Mouse (Mus musculus): ENCODE data around the gene Hist1h3h. TPM values are rescaled to one million over a fixed set of nuclear protein-coding genes. Genes with fewer than 3 reads are reported as not detected.
"Not testable (repeated sequence)": the region's sequence is repeated elsewhere in the genome, so short reads cannot be mapped to it uniquely, and the experiment has no call there.

Hist1h3h gene
- polyA plus RNA-seq (2015; fragmentation: Nextera tagmentation; extraction: Ambion mirVana), result 13.5 and 20.4 TPM in 2 replicates

- H3K9me3 ChIP-seq (ENCODE audit: control insufficient read depth, low read length); H3K36me3 ChIP-seq (ENCODE audit: control insufficient read depth, insufficient read depth, low read length); H3K27me3 ChIP-seq (ENCODE audit: control insufficient read depth, insufficient read depth, low read depth, low read length): not testable (repeated sequence)
- WGBS, result 1% methylated on average over 24 of the region's 56 CpGs
- Histone ChIP-seq H3K4me1 (replicated peaks; ENCODE audit: control insufficient read depth, insufficient read depth, low read length) (peaks cover 28% of the 10 kb centered on the region), H3K27ac (ENCODE audit: low read length) (peak within 1 kb of the TSS; percentile 97), H3K4me2 (ENCODE audit: low read depth, low read length) (peak within 1 kb of the TSS; percentile 85), H3K9ac (ENCODE audit: low read length) (peak within 1 kb of the TSS; percentile 79), H3K4me3 (ENCODE audit: low read length) (peak within 1 kb of the TSS; percentile 55)
- peak; percentile 40 for ATAC-seq (ENCODE audit: low read depth)
These were observed at the start of gene Hist1h3h for GRCm38 (mm10) chr13:21717397-21718357. Gene Hist1h3h (plus strand): TSS chr13:21717659.

DNA sequence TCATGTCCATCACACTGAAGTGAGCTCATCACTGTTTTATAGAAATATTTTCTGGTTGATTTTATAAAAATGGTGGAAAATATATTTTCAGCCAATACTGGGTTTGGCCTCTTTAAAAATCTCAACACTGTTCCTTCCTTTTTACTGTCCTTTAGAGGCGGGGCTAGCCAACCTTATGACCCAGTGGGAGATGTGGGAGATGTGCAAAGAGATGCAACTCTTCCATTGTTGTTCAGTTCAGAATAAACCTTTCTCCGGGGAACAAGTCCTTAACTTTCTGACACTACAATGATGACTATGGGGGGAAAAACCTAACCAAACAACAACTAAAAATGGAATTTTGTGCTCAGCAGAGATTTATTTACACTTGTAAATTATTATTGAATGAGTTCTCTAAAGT is 40.2 kb upstream of the Hist1h3h start, which contains the start of gene Olfr1360:
Olfr1360 (minus strand) TSS at position 101 of the 400 bp plus-strand sequence.
- Histone ChIP-seq H3K36me3 (ENCODE audit: control insufficient read depth, insufficient read depth, low read length) (no peaks in the 10 kb centered on the region), H3K9me3 (ENCODE audit: control insufficient read depth, low read length) (no peaks in the 10 kb centered on the region), H3K27ac (ENCODE audit: low read length) (no peak within 1 kb of the TSS), H3K27me3 (ENCODE audit: control insufficient read depth, insufficient read depth, low read depth, low read length) (no peaks in the 10 kb centered on the region), H3K4me1 (replicated peaks; ENCODE audit: control insufficient read depth, insufficient read depth, low read length) (no peaks in the 10 kb centered on the region), H3K4me2 (ENCODE audit: low read depth, low read length) (no peak within 1 kb of the TSS), H3K9ac (ENCODE audit: low read length) (no peak within 1 kb of the TSS), H3K4me3 (ENCODE audit: low read length) (no peak within 1 kb of the TSS)
- 88% methylated on average over 2 of the region's 2 CpGs for WGBS
- ATAC-seq (ENCODE audit: low read depth), result no peak

- Histone ChIP-seq H3K4me3 (ENCODE audit: low read length) (no peak within 1 kb of the TSS), H3K9me3 (ENCODE audit: control insufficient read depth, low read length) (no peaks in the 10 kb centered on the region), H3K4me2 (ENCODE audit: low read depth, low read length) (no peak within 1 kb of the TSS), H3K27ac (ENCODE audit: low read length) (no peak within 1 kb of the TSS), H3K9ac (ENCODE audit: low read length) (no peak within 1 kb of the TSS), H3K27me3 (ENCODE audit: control insufficient read depth, insufficient read depth, low read depth, low read length) (no peaks in the 10 kb centered on the region), H3K4me1 (replicated peaks; ENCODE audit: control insufficient read depth, insufficient read depth, low read length) (no peaks in the 10 kb centered on the region), H3K36me3 (ENCODE audit: control insufficient read depth, insufficient read depth, low read length) (no peaks in the 10 kb centered on the region)
- ATAC-seq (ENCODE audit: low read depth), result no peak
These were observed 19.6 kb upstream of the Hist1h3h start, which contains the start of gene Olfr1359 for GRCm38 (mm10) chr13:21697811-21698210. Gene Olfr1359 (plus strand): TSS chr13:21698111.

GRCm38 (mm10) chr13:21706669-21707068 is 10.8 kb upstream of the Hist1h3h start:
- peaks cover 2% of the 10 kb centered on the region; the same call in 1 of the 2 replicates for H3K4me1 ChIP-seq (replicated peaks; ENCODE audit: control insufficient read depth, insufficient read depth, low read length)
- H3K9ac ChIP-seq (ENCODE audit: low read length), result no peak overlapping the region
- H3K36me3 ChIP-seq (ENCODE audit: control insufficient read depth, insufficient read depth, low read length), result no peaks in the 10 kb centered on the region
- no peak overlapping the region for H3K4me2 ChIP-seq (ENCODE audit: low read depth, low read length)
- no peaks in the 10 kb centered on the region for H3K9me3 ChIP-seq (ENCODE audit: control insufficient read depth, low read length)
- ATAC-seq (ENCODE audit: low read depth), result no peak
- H3K27ac ChIP-seq (ENCODE audit: low read length), result no peak overlapping the region
- no peak overlapping the region for H3K4me3 ChIP-seq (ENCODE audit: low read length)
- WGBS, result 66% methylated on average over 4 of the region's 4 CpGs
- no peaks in the 10 kb centered on the region for H3K27me3 ChIP-seq (ENCODE audit: control insufficient read depth, insufficient read depth, low read depth, low read length)

DNA sequence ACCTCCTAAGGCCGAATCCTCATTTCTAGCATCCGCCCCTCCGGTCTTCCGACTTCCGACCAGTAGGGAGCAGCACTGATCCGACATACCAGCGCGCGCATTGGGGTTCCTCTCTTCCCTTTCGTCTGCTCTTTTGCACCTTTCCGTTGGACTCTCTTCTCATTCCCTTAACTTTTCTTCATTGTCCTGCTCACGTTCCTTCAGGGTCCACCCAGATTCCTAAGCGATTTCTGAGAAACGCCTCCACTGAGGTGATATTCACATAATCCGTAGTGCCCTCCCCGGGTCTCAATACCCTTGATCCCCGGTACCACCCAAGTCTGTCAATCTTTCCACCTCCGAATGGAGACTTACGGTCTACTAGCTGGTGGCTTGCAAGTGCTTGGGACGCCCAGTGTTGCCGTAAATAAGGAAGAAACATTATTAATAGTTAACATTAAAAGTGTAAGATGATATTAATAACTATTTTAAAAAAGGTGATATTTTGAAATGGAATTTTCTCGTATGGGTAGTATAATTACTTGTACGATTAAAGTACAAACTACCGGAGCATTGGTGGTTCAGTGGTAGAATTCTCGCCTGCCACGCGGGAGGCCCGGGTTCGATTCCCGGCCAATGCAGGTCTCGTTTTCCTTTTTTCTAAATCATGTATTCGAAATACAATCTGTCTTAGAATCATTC is 7.3 kb upstream of the Hist1h3h start:
- H3K4me2 ChIP-seq (ENCODE audit: low read depth, low read length), result peak overlapping the region; percentile 48
- H3K4me1 ChIP-seq (replicated peaks; ENCODE audit: control insufficient read depth, insufficient read depth, low read length), result peaks cover 7% of the 10 kb centered on the region
- no peaks in the 10 kb centered on the region for H3K36me3 ChIP-seq (ENCODE audit: control insufficient read depth, insufficient read depth, low read length)
- H3K9me3 ChIP-seq (ENCODE audit: control insufficient read depth, low read length), result no peaks in the 10 kb centered on the region
- peak; percentile 82 for ATAC-seq (ENCODE audit: low read depth)
- peak overlapping the region; percentile 76 for H3K9ac ChIP-seq (ENCODE audit: low read length)
- under 1% methylated on average over 32 of the region's 32 CpGs for WGBS
- peak overlapping the region; percentile 91 for H3K27ac ChIP-seq (ENCODE audit: low read length)
- H3K4me3 ChIP-seq (ENCODE audit: low read length), result peak overlapping the region; percentile 78
- H3K27me3 ChIP-seq (ENCODE audit: control insufficient read depth, insufficient read depth, low read depth, low read length), result no peaks in the 10 kb centered on the region

DNA sequence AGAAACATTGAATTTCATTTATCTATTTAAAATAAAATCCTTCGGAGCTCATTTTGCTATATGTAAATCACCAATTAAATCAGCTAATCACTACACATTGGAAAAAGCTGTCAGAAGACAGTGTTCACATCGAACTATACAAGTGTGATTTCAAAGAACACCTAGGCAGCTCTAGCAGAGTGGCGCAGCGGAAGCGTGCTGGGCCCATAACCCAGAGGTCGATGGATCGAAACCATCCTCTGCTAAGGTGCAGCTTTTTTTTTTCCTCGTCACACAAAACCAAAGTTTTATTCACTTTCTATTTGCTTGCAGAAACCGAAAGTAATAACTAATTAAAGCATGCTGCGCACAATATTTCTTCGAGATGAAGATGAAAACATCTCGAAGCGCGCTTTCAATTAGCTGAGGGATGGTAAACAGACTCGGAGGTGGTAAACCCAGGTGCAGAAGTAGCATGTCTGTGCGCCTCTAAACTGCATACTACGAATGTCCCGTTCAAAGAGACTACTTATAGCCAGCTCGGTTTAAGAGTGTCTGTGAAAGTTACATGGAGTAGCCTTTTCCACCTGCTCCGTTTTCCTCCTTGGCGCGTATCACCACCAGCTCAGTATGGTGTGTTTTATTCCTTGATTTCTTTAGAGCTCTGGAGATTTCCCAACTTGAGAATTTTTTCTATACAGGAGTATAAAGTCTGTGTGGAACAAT is 6.5 kb upstream of the Hist1h3h start:
- Histone ChIP-seq H3K9ac (ENCODE audit: low read length) (peak overlapping the region; percentile 51), H3K27me3 (ENCODE audit: control insufficient read depth, insufficient read depth, low read depth, low read length) (no peaks in the 10 kb centered on the region), H3K27ac (ENCODE audit: low read length) (0 out of 2 replicates have a peak overlapping the region, but pooled peaks have one; percentile 37), H3K4me2 (ENCODE audit: low read depth, low read length) (peak overlapping the region; percentile 78), H3K4me3 (ENCODE audit: low read length) (peak overlapping the region; percentile 60), H3K9me3 (ENCODE audit: control insufficient read depth, low read length) (no peaks in the 10 kb centered on the region), H3K36me3 (ENCODE audit: control insufficient read depth, insufficient read depth, low read length) (no peaks in the 10 kb centered on the region), H3K4me1 (replicated peaks; ENCODE audit: control insufficient read depth, insufficient read depth, low read length) (peaks cover 11% of the 10 kb centered on the region)
- 1% methylated on average over 22 of the region's 22 CpGs for WGBS
- ATAC-seq (ENCODE audit: low read depth), result peak; percentile 78

DNA sequence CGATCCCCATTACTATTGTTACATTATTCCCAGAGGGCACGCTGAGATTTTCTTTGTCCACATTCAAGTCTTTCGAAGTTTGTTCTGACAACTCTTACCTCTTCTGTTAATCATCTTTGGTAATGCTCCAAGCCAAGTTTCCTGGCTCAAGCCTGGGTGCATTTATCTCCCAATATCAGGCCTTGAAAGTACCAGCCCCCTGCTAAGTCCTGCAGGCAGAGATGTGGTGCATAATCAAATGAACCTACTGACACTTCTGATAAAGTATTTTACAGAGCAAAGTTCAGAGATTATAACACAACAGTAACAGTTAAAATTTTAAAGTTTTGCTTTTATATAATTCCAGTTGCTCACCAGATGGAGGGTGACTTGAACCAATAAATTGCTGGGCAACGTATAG is 5.8 kb upstream of the Hist1h3h start:
- no peak for ATAC-seq (ENCODE audit: low read depth)
- H3K4me1 ChIP-seq (replicated peaks; ENCODE audit: control insufficient read depth, insufficient read depth, low read length), result peaks cover 11% of the 10 kb centered on the region
- no peaks in the 10 kb centered on the region for H3K27me3 ChIP-seq (ENCODE audit: control insufficient read depth, insufficient read depth, low read depth, low read length)
- H3K36me3 ChIP-seq (ENCODE audit: control insufficient read depth, insufficient read depth, low read length), result no peaks in the 10 kb centered on the region
- H3K9me3 ChIP-seq (ENCODE audit: control insufficient read depth, low read length), result no peaks in the 10 kb centered on the region
- 25% methylated on average over 4 of the region's 4 CpGs for WGBS
- no peak overlapping the region for H3K27ac ChIP-seq (ENCODE audit: low read length)
- peak overlapping the region; percentile 60 for H3K4me3 ChIP-seq (ENCODE audit: low read length)
- peak overlapping the region; percentile 78 for H3K4me2 ChIP-seq (ENCODE audit: low read depth, low read length)
- peak overlapping the region; percentile 51 for H3K9ac ChIP-seq (ENCODE audit: low read length)

- peaks cover 21% of the 10 kb centered on the region for H3K4me1 ChIP-seq (replicated peaks; ENCODE audit: control insufficient read depth, insufficient read depth, low read length)
- H3K27ac ChIP-seq (ENCODE audit: low read length), result peak overlapping the region; percentile 93
- no peaks in the 10 kb centered on the region for H3K9me3 ChIP-seq (ENCODE audit: control insufficient read depth, low read length)
- peak overlapping the region; percentile 59 for H3K4me2 ChIP-seq (ENCODE audit: low read depth, low read length)
- H3K9ac ChIP-seq (ENCODE audit: low read length), result peak overlapping the region; percentile 72
- peak overlapping the region; percentile 51 for H3K4me3 ChIP-seq (ENCODE audit: low read length)
- H3K36me3 ChIP-seq (ENCODE audit: control insufficient read depth, insufficient read depth, low read length), result no peaks in the 10 kb centered on the region
- no peaks in the 10 kb centered on the region for H3K27me3 ChIP-seq (ENCODE audit: control insufficient read depth, insufficient read depth, low read depth, low read length)
- 0% methylated on average over 7 of the region's 7 CpGs for WGBS
- no peak for ATAC-seq (ENCODE audit: low read depth)
These were observed 2.7 kb upstream of the Hist1h3h start for GRCm38 (mm10) chr13:21714725-21715124.

Measured in lung, embryonic 16.5 days (tissue).